Mouse (Mus musculus) adipocyte (in vitro differentiated cells): ENCODE results near the gene Nop56.

Experiments
- DNase-seq: peaks from one replicate; pipeline ENCODE4 v3.0.0-alpha.2; 2016; ENCODE audit warnings: low spot score

Nop56 gene

GRCm38 (mm10) chr2:130274149-130274861 lies at the start of gene Nop56:
TSS of gene Nop56 (plus strand) at chr2:130274430.
- peak; percentile 99 for DNase-seq

GRCm38 (mm10) chr2:130246912-130247311 lies 27.3 kb upstream of the Nop56 start:
- peak; percentile 55 for DNase-seq

- no peak for DNase-seq
These were observed 26.0 kb upstream of the Nop56 start for GRCm38 (mm10) chr2:130248226-130248625.

- no peak for DNase-seq
These were observed 17.5 kb upstream of the Nop56 start for GRCm38 (mm10) chr2:130256762-130257161.

GRCm38 (mm10) chr2:130260822-130261221 lies 13.4 kb upstream of the Nop56 start:
- DNase-seq: no peak

GRCm38 (mm10) chr2:130261914-130262313 lies 12.3 kb upstream of the Nop56 start:
- no peak for DNase-seq

GRCm38 (mm10) chr2:130262398-130262797 lies 11.8 kb upstream of the Nop56 start:
- DNase-seq: no peak

- DNase-seq: no peak
These were observed 8.7 kb upstream of the Nop56 start for GRCm38 (mm10) chr2:130265520-130265919.

GRCm38 (mm10) chr2:130268074-130268473 lies 6.2 kb upstream of the Nop56 start:
- no peak for DNase-seq

GRCm38 (mm10) chr2:130273732-130274131 lies 498 bp upstream of the Nop56 start:
- peak; percentile 46 for DNase-seq

- DNase-seq: no peak
These were observed 632 bp downstream of the Nop56 start for GRCm38 (mm10) chr2:130274862-130275261.

- peak; percentile 72 for DNase-seq
These were observed 1.4 kb downstream of the Nop56 start for GRCm38 (mm10) chr2:130275649-130276048.

- DNase-seq: no peak
These were observed 5.4 kb downstream of the Nop56 start for GRCm38 (mm10) chr2:130279600-130280091.

GRCm38 (mm10) chr2:130280224-130280623 lies 6.0 kb downstream of the Nop56 start:
- DNase-seq: no peak

- DNase-seq: no peak
These were observed 6.6 kb downstream of the Nop56 start for GRCm38 (mm10) chr2:130280818-130281217.

GRCm38 (mm10) chr2:130283854-130284654 lies 9.8 kb downstream of the Nop56 start, which contains the start of gene Idh3b:
TSS of gene Idh3b (minus strand) at chr2:130284547.
- DNase-seq: peak; percentile 89

GRCm38 (mm10) chr2:130289086-130289485 lies 14.9 kb downstream of the Nop56 start:
- DNase-seq: no peak

GRCm38 (mm10) chr2:130291434-130291833 lies 17.2 kb downstream of the Nop56 start:
- DNase-seq: peak; percentile 72

GRCm38 (mm10) chr2:130293009-130293408 lies 18.8 kb downstream of the Nop56 start:
- DNase-seq: no peak

- no peak for DNase-seq
These were observed 19.3 kb downstream of the Nop56 start for GRCm38 (mm10) chr2:130293486-130293885.

GRCm38 (mm10) chr2:130294218-130294935 lies 20.1 kb downstream of the Nop56 start:
- DNase-seq: no peak

- no peak for DNase-seq
These were observed 20.7 kb downstream of the Nop56 start, which contains the start of gene Ebf4 for GRCm38 (mm10) chr2:130294936-130295277. TSS of gene Ebf4 (plus strand) at chr2:130295169.
